Mouse (Mus musculus) hindbrain, embryonic 14.5 days (tissue): Measurements from ENCODE around the gene Cdkn1c. TPM values are rescaled to one million over a fixed set of nuclear protein-coding genes. Genes with fewer than 3 reads are reported as not detected.

Experiments used
- ATAC-seq: fragments of 200-750 bp; cut with Nextera tagmentation; 2 replicates; pipeline ENCODE4 v1.8.0; 2017; ENCODE audit warnings: moderate number of reproducible peaks, mild to moderate bottlenecking, moderate TSS enrichment, moderate library complexity; ENCODE audit not compliant: low FRiP score
- DNase-seq: peaks from one replicate; pipeline ENCODE4 v3.0.0-alpha.2; 2015; ENCODE audit warnings: low spot score
- H3K27ac ChIP-seq: fragments of 300-500 bp; sonication (generic); 2 replicates; pipeline ENCODE4 v1.5.1; 2014; ENCODE audit warnings: mild to moderate bottlenecking, moderate library complexity
- H3K27me3 ChIP-seq: fragments of 300-500 bp; sonication (generic); 2 replicates; pipeline ENCODE4 v1.6.1; 2014; ENCODE audit warnings: mild to moderate bottlenecking, low read length, mixed read lengths; ENCODE audit not compliant: control insufficient read depth, insufficient read depth
- H3K36me3 ChIP-seq: fragments of 300-500 bp; sonication (generic); replicated peaks from 2 replicates; pipeline ENCODE4 v1.6.1; 2014; ENCODE audit not compliant: control insufficient read depth, insufficient read depth
- H3K4me1 ChIP-seq: fragments of 300-500 bp; sonication (generic); replicated peaks from 2 replicates; pipeline ENCODE4 v1.6.1; 2014; ENCODE audit warnings: antibody characterized with exemption, low read length, mixed read lengths; ENCODE audit not compliant: control insufficient read depth, insufficient read depth
- H3K4me2 ChIP-seq: fragments of 300-500 bp; sonication (generic); replicated peaks from 2 replicates; pipeline ENCODE4 v1.6.1; 2014; ENCODE audit warnings: mild to moderate bottlenecking, moderate library complexity
- H3K4me3 ChIP-seq: fragments of 300-500 bp; sonication (generic); replicated peaks from 2 replicates; pipeline ENCODE4 v1.5.1; 2014; ENCODE audit warnings: mild to moderate bottlenecking, low read length
- H3K9ac ChIP-seq: fragments of 300-500 bp; sonication (generic); 2 replicates; pipeline ENCODE4 v1.6.1; 2014
- H3K9me3 ChIP-seq: fragments of 300-500 bp; sonication (generic); 2 replicates; pipeline ENCODE4 v1.6.1; 2016; ENCODE audit warnings: low read length; ENCODE audit not compliant: control insufficient read depth
- WGBS: fragments of 180-500 bp; shearing (Covaris S2); extraction: QIAGEN DNeasy Blood & Tissue Kit; methylation state at CpG from one replicate; pipeline ENCODE4 v1.1.7; 2014; 5-methylcytosine and 5-hydroxymethylcytosine counted together
- polyA plus RNA-seq: library from polyadenylated mRNA; unstranded; fragments of >200 nt; fragmentation: Nextera tagmentation; extraction: Ambion mirVana; gene quantifications from 2 replicates; pipeline ENCODE4 v1.2.1, GENCODE M21; 2014

The Cdkn1c gene
- polyA plus RNA-seq, 1 experiment from 2014 or later: 293 TPM

DNA sequence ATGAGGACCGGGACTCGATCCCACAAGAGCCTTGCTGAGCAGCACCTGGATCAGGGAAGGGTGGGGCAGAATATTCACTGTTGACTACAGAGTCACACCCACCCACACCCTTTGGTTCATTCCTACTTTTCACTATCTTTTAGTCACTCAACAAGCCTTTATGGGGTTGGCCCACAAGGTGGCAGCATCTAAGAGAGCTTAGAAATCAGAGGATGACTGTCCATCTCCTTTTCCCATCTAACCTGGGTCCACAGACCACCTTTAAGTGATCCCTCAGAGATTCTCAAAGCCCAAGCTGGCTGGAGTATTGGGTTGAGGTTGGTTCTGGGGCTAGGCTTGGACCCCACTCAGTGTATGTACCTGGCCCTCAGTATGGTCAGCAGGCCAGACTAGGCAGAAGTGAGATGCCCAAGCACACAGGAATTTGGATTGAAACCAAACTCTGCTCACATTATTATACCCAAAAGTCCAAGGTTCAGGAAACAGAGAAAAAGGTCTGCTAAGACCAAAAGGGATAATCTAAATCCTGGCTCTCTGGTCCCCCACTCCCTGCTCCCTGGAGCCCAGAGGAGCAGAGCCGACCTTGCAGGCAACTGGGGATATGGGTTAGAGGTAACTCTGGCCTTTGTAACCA is 16.0 kb upstream of the Cdkn1c start:
- 93% methylated on average over 3 of the region's 3 CpGs for WGBS

DNA sequence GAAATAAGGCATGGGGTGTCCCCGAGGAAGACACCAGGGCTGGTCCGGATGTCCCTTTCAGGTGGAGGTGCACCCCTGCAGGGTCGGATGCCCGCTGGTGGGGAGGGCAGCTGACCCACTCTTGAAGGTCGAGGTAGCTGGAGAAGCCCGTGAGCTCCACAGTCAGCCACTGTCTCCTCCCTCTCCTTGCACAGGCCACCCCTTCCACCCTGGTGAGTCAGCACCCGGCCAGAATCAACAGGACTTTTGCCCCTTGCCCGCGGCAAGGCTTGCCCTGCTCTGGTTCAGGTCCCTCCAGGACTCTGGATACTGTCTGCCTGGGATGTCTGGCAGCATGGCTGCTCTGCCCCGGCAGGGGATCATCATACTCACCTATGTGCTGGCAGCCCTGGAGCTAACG is 15.0 kb upstream of the Cdkn1c start:
- DNase-seq (no peak), ATAC-seq (no peak)
- Histone ChIP-seq H3K27me3 (no peaks in the 10 kb centered on the region), H3K9me3 (no peaks in the 10 kb centered on the region), H3K4me3 (no peak overlapping the region), H3K36me3 (no peaks in the 10 kb centered on the region), H3K4me2 (no peak overlapping the region), H3K27ac (no peak overlapping the region), H3K9ac (no peak overlapping the region), H3K4me1 (no peaks in the 10 kb centered on the region)
- WGBS: 83% methylated on average over 11 of the region's 11 CpGs

More for the DNA sequence above, 16.0 kb upstream of the Cdkn1c start:
- Histone ChIP-seq H3K27me3 (no peaks in the 10 kb centered on the region), H3K9ac (no peak overlapping the region), H3K27ac (no peak overlapping the region), H3K4me1 (no peaks in the 10 kb centered on the region), H3K9me3 (no peaks in the 10 kb centered on the region), H3K4me2 (no peak overlapping the region), H3K4me3 (no peak overlapping the region), H3K36me3 (no peaks in the 10 kb centered on the region)
- no peak for ATAC-seq
- no peak for DNase-seq

DNA sequence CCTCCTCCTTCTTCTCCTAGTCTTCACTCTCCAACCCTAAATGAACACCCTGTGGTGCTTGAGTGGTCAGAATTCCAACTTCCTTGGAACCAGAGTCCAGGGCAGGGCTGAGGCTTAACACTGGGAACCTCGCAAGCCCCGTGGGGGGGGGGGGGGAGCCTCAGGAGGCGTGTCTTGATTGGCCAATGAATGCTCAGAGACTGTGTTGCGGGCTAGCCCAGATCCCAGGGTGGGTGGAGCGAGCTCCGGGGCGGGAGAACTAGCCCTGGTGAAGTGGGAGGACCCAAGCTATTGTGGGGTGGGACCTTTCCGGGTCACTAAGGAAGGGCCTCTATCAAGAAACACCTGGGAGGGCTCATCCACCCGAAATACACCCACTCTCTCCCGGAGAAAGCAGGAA is 14.0 kb upstream of the Cdkn1c start:
- Histone ChIP-seq H3K36me3 (no peaks in the 10 kb centered on the region), H3K27ac (no peak overlapping the region), H3K9ac (no peak overlapping the region), H3K4me3 (no peak overlapping the region), H3K4me1 (no peaks in the 10 kb centered on the region), H3K4me2 (no peak overlapping the region), H3K27me3 (no peaks in the 10 kb centered on the region), H3K9me3 (no peaks in the 10 kb centered on the region)
- ATAC-seq (no peak), DNase-seq (no peak)
- WGBS: 25% methylated on average over 10 of the region's 10 CpGs

DNA sequence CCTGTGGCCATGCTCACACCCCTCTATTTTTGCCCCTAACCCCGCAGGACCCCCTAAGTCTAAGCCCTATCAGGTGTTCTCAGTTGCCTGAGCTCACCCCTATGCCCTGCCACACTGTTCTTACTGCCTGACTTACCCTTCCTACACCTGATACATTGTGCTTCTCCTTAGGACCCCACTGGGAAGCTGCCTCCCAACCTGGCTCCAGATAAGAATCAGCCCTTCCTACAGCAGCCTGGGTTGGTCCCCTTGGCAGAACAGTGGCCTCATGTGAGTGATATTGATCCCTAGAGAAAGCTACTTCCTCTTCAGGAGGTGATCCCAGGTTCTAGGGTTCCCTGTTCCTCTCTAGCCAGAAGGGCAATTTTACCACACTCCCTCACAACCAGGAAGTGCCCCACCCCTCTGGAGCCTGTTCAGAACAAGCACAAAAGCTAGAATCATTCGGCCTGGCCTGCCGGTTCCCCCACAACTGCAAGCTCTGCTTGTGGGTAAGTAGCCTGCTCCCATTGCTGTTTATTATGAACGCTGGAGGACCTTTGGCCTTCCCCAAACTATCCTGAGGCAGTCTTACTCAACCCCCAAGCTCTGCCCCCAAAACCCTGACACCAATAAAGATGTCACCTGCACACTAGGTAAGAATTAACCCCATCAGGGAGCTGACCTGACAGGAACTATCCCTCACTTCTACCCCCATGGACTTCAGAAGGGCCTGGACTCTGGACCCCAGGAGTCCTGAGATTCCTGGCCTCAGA is 12.7 kb upstream of the Cdkn1c start, which contains the start of gene Slc22a18:
Gene Slc22a18 (plus strand): TSS at position 390 of the 755 bp plus-strand sequence.
- H3K27me3 ChIP-seq: no peaks in the 10 kb centered on the region
- DNase-seq: no peak
- no peak for ATAC-seq
- H3K9ac ChIP-seq: no peak within 1 kb of the TSS
- no peaks in the 10 kb centered on the region for H3K36me3 ChIP-seq
- no peak within 1 kb of the TSS for H3K4me2 ChIP-seq
- H3K4me1 ChIP-seq: no peaks in the 10 kb centered on the region
- H3K9me3 ChIP-seq: no peaks in the 10 kb centered on the region
- no peak within 1 kb of the TSS for H3K4me3 ChIP-seq
- 44% methylated on average over 4 of the region's 4 CpGs for WGBS
- H3K27ac ChIP-seq: no peak within 1 kb of the TSS

DNA sequence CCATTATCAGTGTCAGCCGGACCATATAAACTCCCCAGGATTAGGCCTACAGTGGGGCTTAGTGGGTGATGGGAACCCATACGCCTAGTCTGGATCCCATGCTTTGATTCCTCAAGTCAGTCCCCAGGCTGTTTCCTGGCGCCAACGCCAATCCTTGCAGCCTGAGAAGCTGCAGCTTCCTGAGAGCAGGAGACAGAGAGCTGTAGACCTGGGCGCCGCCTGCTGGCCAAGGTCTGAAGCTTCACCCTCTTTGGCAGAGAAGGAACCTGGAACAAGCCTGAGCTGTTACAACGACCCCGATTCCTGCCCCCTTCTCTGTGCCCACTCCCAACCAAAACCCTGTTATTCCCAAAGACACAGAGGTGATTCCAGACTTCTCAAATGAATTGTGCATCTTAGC is 9.1 kb upstream of the Cdkn1c start:
- H3K36me3 ChIP-seq: no peaks in the 10 kb centered on the region
- H3K27ac ChIP-seq: no peak overlapping the region
- DNase-seq (peak; percentile 85), ATAC-seq (no peak; the same call in 1 of the 2 replicates)
- no peak overlapping the region for H3K4me2 ChIP-seq
- no peak overlapping the region for H3K4me3 ChIP-seq
- H3K4me1 ChIP-seq: peaks cover 14% of the 10 kb centered on the region
- H3K9ac ChIP-seq: no peak overlapping the region
- WGBS: 21% methylated on average over 8 of the region's 8 CpGs
- H3K27me3 ChIP-seq: no peaks in the 10 kb centered on the region
- no peaks in the 10 kb centered on the region for H3K9me3 ChIP-seq

DNA sequence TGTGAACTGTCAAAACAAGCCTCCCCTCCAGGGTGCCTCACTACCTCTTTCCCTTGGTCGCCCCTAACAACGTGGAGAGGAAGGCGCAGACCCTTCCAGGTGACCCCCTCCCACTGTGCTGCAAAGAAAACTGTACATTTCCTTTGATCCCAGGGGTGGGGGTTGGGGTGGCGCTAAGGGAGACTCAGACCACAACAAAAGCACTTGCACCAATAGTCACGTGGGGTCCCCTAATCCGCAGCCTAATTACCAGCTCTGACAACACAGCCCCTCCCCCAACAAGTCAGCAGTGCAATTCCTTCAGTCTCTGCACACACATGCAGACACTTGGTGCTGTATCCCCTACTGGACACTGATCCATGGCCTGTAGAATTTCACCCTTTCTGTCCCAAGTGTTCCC is 6.9 kb upstream of the Cdkn1c start:
- no peak overlapping the region for H3K4me3 ChIP-seq
- H3K9me3 ChIP-seq: no peaks in the 10 kb centered on the region
- H3K4me2 ChIP-seq: no peak overlapping the region
- ATAC-seq (no peak), DNase-seq (no peak)
- WGBS: 5% methylated on average over 6 of the region's 6 CpGs
- no peak overlapping the region for H3K27ac ChIP-seq
- H3K9ac ChIP-seq: no peak overlapping the region
- peaks cover 4% of the 10 kb centered on the region; the same call in 1 of the 2 replicates for H3K27me3 ChIP-seq
- H3K4me1 ChIP-seq: peaks cover 21% of the 10 kb centered on the region
- H3K36me3 ChIP-seq: no peaks in the 10 kb centered on the region

DNA sequence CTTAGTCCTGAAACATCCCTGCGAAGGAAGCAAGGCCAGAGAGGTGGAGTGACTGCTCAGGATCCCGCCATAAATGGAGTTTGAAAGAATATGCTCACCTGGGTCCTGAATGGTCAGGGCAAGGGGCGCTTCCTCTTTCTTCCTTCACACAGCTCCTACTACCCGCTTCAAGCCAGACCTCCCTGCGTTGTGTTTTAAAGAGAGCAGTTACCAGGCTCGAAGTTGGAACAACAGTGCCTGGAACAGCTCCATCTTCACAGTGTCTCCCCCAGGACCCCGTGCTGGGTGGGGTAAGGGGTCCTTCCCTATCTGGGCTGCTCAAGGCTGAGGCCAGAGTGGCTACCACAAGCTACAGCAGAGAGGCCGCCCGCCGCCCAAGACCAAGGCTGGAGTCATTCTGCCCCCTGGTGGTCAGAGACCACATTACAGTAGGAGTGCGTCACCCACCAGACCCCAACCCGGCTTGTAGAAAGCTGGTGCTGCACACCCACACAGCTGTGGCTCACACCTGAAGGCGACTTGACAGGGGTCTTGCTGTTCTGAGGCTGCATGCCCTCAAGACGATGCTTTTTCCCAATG is 5.3 kb upstream of the Cdkn1c start:
- Histone ChIP-seq H3K4me3 (no peak overlapping the region), H3K27ac (no peak overlapping the region), H3K4me1 (peaks cover 21% of the 10 kb centered on the region), H3K36me3 (no peaks in the 10 kb centered on the region), H3K9ac (no peak overlapping the region), H3K4me2 (no peak overlapping the region), H3K27me3 (peaks cover 4% of the 10 kb centered on the region; the same call in 1 of the 2 replicates), H3K9me3 (no peaks in the 10 kb centered on the region)
- DNase-seq (peak; percentile 91), ATAC-seq (peak; percentile 29; the same call in 1 of the 2 replicates)
- 35% methylated on average over 14 of the region's 14 CpGs for WGBS

DNA sequence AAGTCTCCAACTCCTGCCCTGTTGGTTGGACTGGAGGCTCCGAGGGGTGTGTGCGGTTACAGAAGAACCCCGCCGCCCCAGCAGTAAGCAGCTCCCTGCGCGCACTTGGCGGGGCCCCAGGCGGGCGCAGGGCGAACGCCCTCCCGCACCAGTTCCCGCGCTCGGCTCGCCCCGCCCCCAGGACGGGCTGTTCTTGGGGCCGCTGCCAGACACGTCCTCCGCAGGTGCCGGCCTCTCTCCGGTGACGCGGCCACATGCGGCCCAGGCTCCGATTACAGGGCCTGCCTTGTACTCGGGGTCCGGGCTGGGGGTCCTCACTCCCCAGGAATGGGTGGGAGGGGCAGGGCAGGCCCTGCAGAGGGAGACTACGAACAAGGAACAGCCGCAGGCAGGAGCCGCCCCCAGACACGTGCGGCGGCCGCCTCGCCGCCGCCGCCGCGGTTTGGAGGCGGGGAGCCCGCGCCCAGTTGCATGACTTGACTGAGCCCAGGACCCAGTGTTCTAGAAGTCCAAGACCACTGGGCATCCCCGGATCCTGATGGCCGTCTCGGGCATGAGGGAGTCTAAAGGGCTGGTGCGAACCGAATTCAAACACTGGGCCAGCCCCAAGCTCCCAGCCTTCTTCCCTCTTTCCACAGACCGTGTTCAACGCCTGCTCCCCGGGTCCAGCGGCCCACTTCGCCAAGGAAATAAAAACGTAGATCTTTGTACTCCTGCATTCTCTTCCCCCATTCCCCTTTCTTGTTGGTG is 4.1 kb upstream of the Cdkn1c start:
- Histone ChIP-seq H3K27ac (no peak overlapping the region), H3K9me3 (peaks cover 11% of the 10 kb centered on the region; the same call in 1 of the 2 replicates), H3K4me2 (peak overlapping the region; percentile 67), H3K9ac (peak overlapping the region; percentile 44; the same call in 1 of the 2 replicates), H3K36me3 (no peaks in the 10 kb centered on the region), H3K27me3 (peaks cover 4% of the 10 kb centered on the region; the same call in 1 of the 2 replicates), H3K4me3 (peak overlapping the region; percentile 27), H3K4me1 (peaks cover 21% of the 10 kb centered on the region)
- WGBS: 22% methylated on average over 56 of the region's 56 CpGs
- ATAC-seq: no peak
- no peak for DNase-seq
